ENCODE assay signal across 10 mouse cellular contexts in genomic region chr11:114676896-114677530, GRCm38 (mm10). TPM values are rescaled to one million over a fixed set of nuclear protein-coding genes. Genes with fewer than 3 reads are reported as not detected.
DNase-seq lines count a peak whose midpoint lies in the region; ATAC-seq and TF ChIP-seq lines count a peak whose summit lies in the region.
"Had no signal": no experiment of that assay in that cellular context is flagged by ENCODE, and none has a peak within 500 bp of the region (broad histone marks: within the 10 kb centered on the region; RNA-seq: fewer than 3 reads in every experiment).

No protein-coding gene starts in this region.

- no peaks in the 10 kb centered on the region for H3K9me3 ChIP-seq in heart, embryonic 10.5 days
- H3K9me3 ChIP-seq in heart, embryonic 15.5 days (replicated peaks): no peaks in the 10 kb centered on the region
- H3K9me3 ChIP-seq in liver, embryonic 13.5 days (replicated peaks): no peaks in the 10 kb centered on the region
- H3K9me3 ChIP-seq: G1E had no signal

- TF ChIP-seq CTCF in bone marrow macrophage, adult 2 months (IDR thresholded peaks at IDR 0.05; ENCODE audit: low read depth, low read length): no peak

- no peak for ATAC-seq in heart, embryonic 15.5 days (replicated peaks; ENCODE audit: insufficient number of reproducible peaks, insufficient read depth, low FRiP score, low read depth)
- ATAC-seq in liver, embryonic 13.5 days (ENCODE audit: low read depth): no peak

- WGBS in heart, embryonic 10.5 days: 55% methylated on average over 9 of the region's 9 CpGs
- WGBS in heart, embryonic 15.5 days: 46% methylated on average over 9 of the region's 9 CpGs
- 41% methylated on average over 9 of the region's 9 CpGs for WGBS in liver, embryonic 13.5 days (ENCODE audit: insufficient replicate concordance)

- peaks cover 48% of the 10 kb centered on the region for H3K4me1 ChIP-seq in heart, embryonic 10.5 days
- peaks cover 37% of the 10 kb centered on the region for H3K4me1 ChIP-seq in bone marrow macrophage, adult 2 months (ENCODE audit: control insufficient read depth, insufficient read depth, low read length)
- peaks cover 45% of the 10 kb centered on the region for H3K4me1 ChIP-seq in heart, embryonic 15.5 days (replicated peaks)
- H3K4me1 ChIP-seq in liver, embryonic 13.5 days (replicated peaks): peaks cover 78% of the 10 kb centered on the region

- peaks cover 23% of the 10 kb centered on the region for H3K36me3 ChIP-seq in heart, embryonic 10.5 days
- H3K36me3 ChIP-seq in heart, embryonic 15.5 days: peaks cover 18% of the 10 kb centered on the region
- peaks cover 20% of the 10 kb centered on the region for H3K36me3 ChIP-seq in liver, embryonic 13.5 days

- no peak for DNase-seq in heart, embryonic 10.5 days (ENCODE audit: low spot score)
- no peak for DNase-seq in heart, adult 8-10 months (ENCODE audit: low spot score)
- DNase-seq in liver, embryonic 13.5 days: no peak
- no peak for DNase-seq in layer of hippocampus, adult 18-20 months (ENCODE audit: low spot score in 2 of 2)
- no peak for DNase-seq in spleen, postnatal 4 days (ENCODE audit: low spot score in 2 of 2)
- no peak for DNase-seq in layer of hippocampus, adult 11-12 months (ENCODE audit: low spot score)

- peak overlapping the region; percentile 77 for H3K4me3 ChIP-seq in heart, embryonic 10.5 days
- peak overlapping the region; percentile 99 for H3K4me3 ChIP-seq in bone marrow macrophage, adult 2 months (ENCODE audit: insufficient read depth, low read length)
- H3K4me3 ChIP-seq in heart, embryonic 15.5 days: peak overlapping the region; percentile 71
- H3K4me3 ChIP-seq in liver, embryonic 13.5 days (replicated peaks): peak overlapping the region; percentile 67

- peak overlapping the region; percentile 99 for H3K4me2 ChIP-seq in heart, embryonic 15.5 days
- H3K4me2 ChIP-seq in liver, embryonic 13.5 days: peak overlapping the region; percentile 97

- H3K27ac ChIP-seq in heart, embryonic 10.5 days: peak overlapping the region; percentile 76
- peak overlapping the region; percentile 88 for H3K27ac ChIP-seq in bone marrow macrophage, adult 2 months (ENCODE audit: insufficient read depth, low read depth, low read length)
- H3K27ac ChIP-seq in heart, embryonic 15.5 days: no peak overlapping the region
- no peak overlapping the region for H3K27ac ChIP-seq in liver, embryonic 13.5 days

- H3K9ac ChIP-seq in heart, embryonic 15.5 days: 0 out of 2 replicates have a peak overlapping the region, but pooled peaks have one; percentile 69
- H3K9ac ChIP-seq in liver, embryonic 13.5 days: peak overlapping the region; percentile 74; the same call in 1 of the 2 replicates

- peaks cover 13% of the 10 kb centered on the region for H3K27me3 ChIP-seq in heart, embryonic 10.5 days (ENCODE audit: insufficient read depth, poor library complexity, severe bottlenecking)
- peaks cover 4% of the 10 kb centered on the region; the same call in 1 of the 2 replicates for H3K27me3 ChIP-seq in heart, embryonic 15.5 days
- H3K27me3 ChIP-seq in liver, embryonic 13.5 days: peaks cover 22% of the 10 kb centered on the region

- TF ChIP-seq POLR2A in bone marrow macrophage, adult 2 months (IDR thresholded peaks at IDR 0.05; ENCODE audit: borderline replicate concordance, low read depth, low read length): no peak

RNA-seq across cellular contexts. Expression of gene Ttyh2, which starts 1.8 kb away (rescaled TPM):
- 4.8 and 4.9 TPM in 2 replicates for polyA plus RNA-seq in heart, embryonic 10.5 days (2016; fragmentation: Nextera tagmentation; extraction: Ambion mirVana)
- total RNA-seq in heart, adult 8-10 months (2022): 1 to 10 TPM; 3.0 to 4.6 (median 3.4) TPM
- polyA plus RNA-seq in bone marrow macrophage, adult 2 months (2012; ENCODE audit: insufficient read depth, insufficient read length, missing spikeins): 29.6 and 37.5 TPM in 2 replicates
- 9.3 and 11.6 TPM in 2 replicates for polyA plus RNA-seq in heart, embryonic 15.5 days (2015; fragmentation: Nextera tagmentation; extraction: Ambion mirVana)
- polyA plus RNA-seq in liver, embryonic 13.5 days (2015; fragmentation: Nextera tagmentation; extraction: Ambion mirVana): 5.9 and 7.1 TPM in 2 replicates
- total RNA-seq in layer of hippocampus, adult 18-20 months (2021): 10 to 100 TPM; 29.3 to 31.2 TPM

RNA-seq across cellular contexts. Expression of gene Rpl38, which starts 8.7 kb away (rescaled TPM):
- 789 and 902 TPM in 2 replicates for polyA plus RNA-seq in heart, embryonic 10.5 days (2016; fragmentation: Nextera tagmentation; extraction: Ambion mirVana)
- total RNA-seq in heart, adult 8-10 months (2022): 100 to 1,000 TPM; 505 to 715 (median 618) TPM
- polyA plus RNA-seq in bone marrow macrophage, adult 2 months (2012; ENCODE audit: insufficient read depth, insufficient read length, missing spikeins): 1,601 and 1,765 TPM in 2 replicates
- polyA plus RNA-seq in heart, embryonic 15.5 days (2015; fragmentation: Nextera tagmentation; extraction: Ambion mirVana): 553 and 775 TPM in 2 replicates
- 1,120 and 1,164 TPM in 2 replicates for polyA plus RNA-seq in liver, embryonic 13.5 days (2015; fragmentation: Nextera tagmentation; extraction: Ambion mirVana)
- 100 to 1,000 TPM; 925 to 946 TPM for total RNA-seq in layer of hippocampus, adult 18-20 months (2021)

RNA-seq across cellular contexts. Expression of gene Dnaic2, which starts 50.2 kb away (rescaled TPM):
- 0.19 and 0.53 TPM in 2 replicates for polyA plus RNA-seq in heart, embryonic 10.5 days (2016; fragmentation: Nextera tagmentation; extraction: Ambion mirVana)
- total RNA-seq in heart, adult 8-10 months (2022): under 1 TPM in 1 of 4 experiments, not detected in 3; 0.47 TPM
- not detected in 2 replicates for polyA plus RNA-seq in bone marrow macrophage, adult 2 months (2012; ENCODE audit: insufficient read depth, insufficient read length, missing spikeins)
- 0.64 and 1.0 TPM in 2 replicates for polyA plus RNA-seq in heart, embryonic 15.5 days (2015; fragmentation: Nextera tagmentation; extraction: Ambion mirVana)
- 0.06 TPM in 1 of 2 replicates, not detected in the other for polyA plus RNA-seq in liver, embryonic 13.5 days (2015; fragmentation: Nextera tagmentation; extraction: Ambion mirVana)
- 1 to 10 TPM; 1.6 to 2.1 TPM for total RNA-seq in layer of hippocampus, adult 18-20 months (2021)
- total RNA-seq: G1E had no signal
- polyA plus RNA-seq: erythroblast, embryonic 14.5 days; G1E had no signal

Comparison
In these comparisons a context has a peak if more than half of its experiments do, and no peak if none do; other contexts are left out.
1. H3K27ac ChIP-seq: peak in heart, embryonic 10.5 days (single experiment) and bone marrow macrophage, adult 2 months (single experiment); none in heart, embryonic 15.5 days (single experiment) and liver, embryonic 13.5 days (single experiment).
2. Peak in every context shown above with its lines, with median percentiles within 50 percentile points of each other: H3K4me3 ChIP-seq.